In genomic region chr2:30238906-30239465, GRCm38 (mm10) we compare ENCODE assay signal across 8 mouse cellular contexts. TPM values are rescaled to one million over a fixed set of nuclear protein-coding genes. Genes with fewer than 3 reads are reported as not detected.
DNase-seq lines count a peak whose midpoint lies in the region; ATAC-seq and TF ChIP-seq lines count a peak whose summit lies in the region.

No protein-coding gene starts in this region.

- H3K4me2 ChIP-seq in intestine, embryonic 15.5 days (replicated peaks): peak overlapping the region; percentile 79
- H3K4me2 ChIP-seq in neural tube, embryonic 13.5 days: peak overlapping the region; percentile 81

- no peak for ATAC-seq in intestine, embryonic 15.5 days
- no peak for ATAC-seq in neural tube, embryonic 13.5 days (ENCODE audit: low read depth)
- ATAC-seq in megakaryocyte-erythroid progenitor cell, adult 5-6 weeks (replicated peaks; ENCODE audit: low FRiP score, low TSS enrichment, poor library complexity, severe bottlenecking): no peak

- no peaks in the 10 kb centered on the region for H3K27me3 ChIP-seq in forebrain, embryonic 10.5 days (ENCODE audit: poor library complexity, severe bottlenecking)
- H3K27me3 ChIP-seq in intestine, embryonic 15.5 days (replicated peaks): no peaks in the 10 kb centered on the region
- no peaks in the 10 kb centered on the region for H3K27me3 ChIP-seq in neural tube, embryonic 13.5 days

- 85% methylated on average over 3 of the region's 3 CpGs for WGBS in forebrain, embryonic 10.5 days
- WGBS in intestine, embryonic 15.5 days: 70% methylated on average over 3 of the region's 3 CpGs
- WGBS in neural tube, embryonic 13.5 days: 74% methylated on average over 3 of the region's 3 CpGs

- TF ChIP-seq CTCF in layer of hippocampus, adult 2 months (conservative IDR thresholded peaks at IDR 0.05): no peak

- peaks cover 49% of the 10 kb centered on the region for H3K36me3 ChIP-seq in forebrain, embryonic 10.5 days (replicated peaks)
- H3K36me3 ChIP-seq in intestine, embryonic 15.5 days: peaks cover 12% of the 10 kb centered on the region
- peaks cover 37% of the 10 kb centered on the region for H3K36me3 ChIP-seq in neural tube, embryonic 13.5 days

- H3K4me3 ChIP-seq in layer of hippocampus, adult 2 months: peak overlapping the region; percentile 94
- peak overlapping the region; percentile 98 for H3K4me3 ChIP-seq in forebrain, embryonic 10.5 days
- H3K4me3 ChIP-seq in intestine, embryonic 15.5 days (replicated peaks): peak overlapping the region; percentile 91
- H3K4me3 ChIP-seq in neural tube, embryonic 13.5 days: peak overlapping the region; percentile 92

- peaks cover 41% of the 10 kb centered on the region for H3K4me1 ChIP-seq in forebrain, embryonic 10.5 days
- H3K4me1 ChIP-seq in intestine, embryonic 15.5 days (replicated peaks): peaks cover 27% of the 10 kb centered on the region
- H3K4me1 ChIP-seq in neural tube, embryonic 13.5 days (replicated peaks): peaks cover 58% of the 10 kb centered on the region

- H3K9me3 ChIP-seq in forebrain, embryonic 10.5 days: no peaks in the 10 kb centered on the region
- H3K9me3 ChIP-seq in intestine, embryonic 15.5 days: no peaks in the 10 kb centered on the region
- no peaks in the 10 kb centered on the region for H3K9me3 ChIP-seq in neural tube, embryonic 13.5 days

- H3K9ac ChIP-seq in intestine, embryonic 15.5 days: peak overlapping the region; percentile 89
- peak overlapping the region; percentile 94 for H3K9ac ChIP-seq in neural tube, embryonic 13.5 days

- DNase-seq in layer of hippocampus, adult 2 months (ENCODE audit: low spot score in 2 of 2): no peak
- DNase-seq in layer of hippocampus, adult 9-10 months (ENCODE audit: low spot score): no peak
- no peak for DNase-seq in forebrain, embryonic 10.5 days (ENCODE audit: extremely low spot score, low spot score)
- no peak for DNase-seq in thymus, adult 18-20 months
- no peak for DNase-seq in frontal cortex, postnatal 10 days (ENCODE audit: low spot score in 2 of 2)

- peak overlapping the region; percentile 96 for H3K27ac ChIP-seq in layer of hippocampus, adult 2 months
- H3K27ac ChIP-seq in forebrain, embryonic 10.5 days: no peak overlapping the region; the same call in 1 of the 2 replicates
- H3K27ac ChIP-seq in intestine, embryonic 15.5 days: peak overlapping the region; percentile 48
- H3K27ac ChIP-seq in neural tube, embryonic 13.5 days (replicated peaks): no peak overlapping the region

RNA-seq across cellular contexts. Expression of gene Gm28035, which starts 1.4 kb away (rescaled TPM):
- 10 to 100 TPM in 1 of 2 experiments, 1 to 10 TPM in 1; 8.7 to 10.9 TPM for total RNA-seq in layer of hippocampus, adult 2 months (2021)
- 0.09 and 0.16 TPM in 2 replicates for polyA plus RNA-seq in forebrain, embryonic 10.5 days (2016; fragmentation: Nextera tagmentation; extraction: Ambion mirVana)
- polyA plus RNA-seq in intestine, embryonic 15.5 days (2015; fragmentation: Nextera tagmentation; extraction: Ambion mirVana): 0.21 and 0.29 TPM in 2 replicates
- polyA plus RNA-seq in neural tube, embryonic 13.5 days (2015; fragmentation: Nextera tagmentation; extraction: Ambion mirVana): 0.23 and 0.24 TPM in 2 replicates
- 2.2 TPM in 1 of 2 replicates, not detected in the other for total RNA-seq in megakaryocyte-erythroid progenitor cell, adult 5-6 weeks (2014; fragmentation: Nextera tagmentation)
- 0.09 TPM in 1 of 2 replicates, not detected in the other for total RNA-seq in megakaryocyte-erythroid progenitor cell, adult 5-6 weeks (2017)

RNA-seq across cellular contexts. Expression of gene Lrrc8a, which starts 1.5 kb away (rescaled TPM):
- total RNA-seq in layer of hippocampus, adult 2 months (2021): 10 to 100 TPM; 56.8 to 59.3 TPM
- 41.5 and 44.7 TPM in 2 replicates for polyA plus RNA-seq in forebrain, embryonic 10.5 days (2016; fragmentation: Nextera tagmentation; extraction: Ambion mirVana)
- 37.0 and 37.7 TPM in 2 replicates for polyA plus RNA-seq in intestine, embryonic 15.5 days (2015; fragmentation: Nextera tagmentation; extraction: Ambion mirVana)
- 50.7 and 54.8 TPM in 2 replicates for polyA plus RNA-seq in neural tube, embryonic 13.5 days (2015; fragmentation: Nextera tagmentation; extraction: Ambion mirVana)
- total RNA-seq in megakaryocyte-erythroid progenitor cell, adult 5-6 weeks (2014; fragmentation: Nextera tagmentation): 14.4 and 14.9 TPM in 2 replicates
- 8.3 and 10.7 TPM in 2 replicates for total RNA-seq in megakaryocyte-erythroid progenitor cell, adult 5-6 weeks (2017)

RNA-seq across cellular contexts. Expression of gene Phyhd1, which starts 27.0 kb away (rescaled TPM):
- 10 to 100 TPM; 21.5 to 22.2 TPM for total RNA-seq in layer of hippocampus, adult 2 months (2021)
- polyA plus RNA-seq in forebrain, embryonic 10.5 days (2016; fragmentation: Nextera tagmentation; extraction: Ambion mirVana): 2.7 and 3.4 TPM in 2 replicates
- polyA plus RNA-seq in intestine, embryonic 15.5 days (2015; fragmentation: Nextera tagmentation; extraction: Ambion mirVana): 9.8 and 11.5 TPM in 2 replicates
- polyA plus RNA-seq in neural tube, embryonic 13.5 days (2015; fragmentation: Nextera tagmentation; extraction: Ambion mirVana): 4.3 and 4.8 TPM in 2 replicates
- total RNA-seq in megakaryocyte-erythroid progenitor cell, adult 5-6 weeks (2014; fragmentation: Nextera tagmentation): not detected in 2 replicates
- total RNA-seq in megakaryocyte-erythroid progenitor cell, adult 5-6 weeks (2017): not detected in 2 replicates

RNA-seq across cellular contexts. Expression of gene Kyat1, which starts 33.3 kb away (rescaled TPM):
- 10 to 100 TPM; 15.7 to 17.0 TPM for total RNA-seq in layer of hippocampus, adult 2 months (2021)
- 7.0 and 8.6 TPM in 2 replicates for polyA plus RNA-seq in forebrain, embryonic 10.5 days (2016; fragmentation: Nextera tagmentation; extraction: Ambion mirVana)
- 18.4 and 19.6 TPM in 2 replicates for polyA plus RNA-seq in intestine, embryonic 15.5 days (2015; fragmentation: Nextera tagmentation; extraction: Ambion mirVana)
- 13.1 and 13.3 TPM in 2 replicates for polyA plus RNA-seq in neural tube, embryonic 13.5 days (2015; fragmentation: Nextera tagmentation; extraction: Ambion mirVana)
- 16.1 and 17.2 TPM in 2 replicates for total RNA-seq in megakaryocyte-erythroid progenitor cell, adult 5-6 weeks (2014; fragmentation: Nextera tagmentation)
- total RNA-seq in megakaryocyte-erythroid progenitor cell, adult 5-6 weeks (2017): 15.9 and 19.4 TPM in 2 replicates

RNA-seq across cellular contexts. Expression of gene Gm28038, which starts 41.9 kb away (rescaled TPM):
- total RNA-seq in layer of hippocampus, adult 2 months (2021): not detected
- polyA plus RNA-seq in forebrain, embryonic 10.5 days (2016; fragmentation: Nextera tagmentation; extraction: Ambion mirVana): not detected in 2 replicates
- not detected in 2 replicates for polyA plus RNA-seq in intestine, embryonic 15.5 days (2015; fragmentation: Nextera tagmentation; extraction: Ambion mirVana)
- not detected in 2 replicates for polyA plus RNA-seq in neural tube, embryonic 13.5 days (2015; fragmentation: Nextera tagmentation; extraction: Ambion mirVana)
- 1.8 and 15.1 TPM in 2 replicates for total RNA-seq in megakaryocyte-erythroid progenitor cell, adult 5-6 weeks (2014; fragmentation: Nextera tagmentation)
- not detected in 2 replicates for total RNA-seq in megakaryocyte-erythroid progenitor cell, adult 5-6 weeks (2017)

Comparison
In these comparisons a context has a peak if more than half of its experiments do, and no peak if none do; other contexts are left out.
1. H3K27ac ChIP-seq: peak in layer of hippocampus, adult 2 months (single experiment) and intestine, embryonic 15.5 days (single experiment); none in forebrain, embryonic 10.5 days (single experiment) and neural tube, embryonic 13.5 days (single experiment).
2. Peak in every context shown above with its lines, with median percentiles within 50 percentile points of each other: H3K4me3 ChIP-seq.